Mouse (Mus musculus) induced T-regulatory cell, adult 2 months (primary cell): ENCODE results near the gene Ak4.

Source experiments
- DNase-seq: peaks from one replicate; pipeline ENCODE4 v3.0.0-alpha.2; 2012; ENCODE audit warnings: low read depth

The Ak4 gene

DNA sequence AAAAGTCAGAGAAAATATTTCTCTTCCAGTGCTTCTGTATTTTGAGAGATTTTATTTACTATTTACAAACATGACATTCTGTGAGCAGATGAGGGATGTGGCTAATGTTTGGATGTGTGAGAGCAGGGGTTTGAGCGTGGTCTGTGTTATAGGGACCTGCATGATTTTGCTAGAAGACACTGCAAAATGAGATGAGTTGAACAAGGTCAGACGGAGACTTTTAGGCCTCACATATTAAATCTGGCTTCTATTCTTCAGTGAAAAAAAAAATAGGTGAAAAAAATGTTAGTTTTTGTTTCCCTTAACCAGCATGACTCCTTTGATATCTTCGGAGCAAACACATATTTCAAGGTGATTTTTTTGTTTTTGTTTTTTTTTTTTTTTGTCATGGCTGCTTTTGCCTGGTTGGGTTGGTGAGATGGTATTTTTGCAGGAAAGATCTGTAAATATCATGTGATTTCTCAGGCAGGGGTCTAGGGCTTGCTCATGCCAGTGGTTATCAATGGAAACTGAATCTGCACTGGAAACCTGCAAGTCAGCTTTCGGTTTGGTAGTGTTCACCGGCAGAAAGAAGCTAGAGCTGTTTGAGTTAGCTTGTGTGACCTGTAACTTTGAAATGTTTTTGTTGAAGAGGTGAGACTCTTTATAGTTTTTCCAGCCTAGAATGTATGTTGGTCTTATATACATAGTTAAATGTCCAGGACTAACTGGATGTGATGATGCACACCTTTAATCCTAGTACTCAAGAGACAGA is 92.9 kb downstream of the Ak4 start:
- DNase-seq, result peak; percentile 23

DNA sequence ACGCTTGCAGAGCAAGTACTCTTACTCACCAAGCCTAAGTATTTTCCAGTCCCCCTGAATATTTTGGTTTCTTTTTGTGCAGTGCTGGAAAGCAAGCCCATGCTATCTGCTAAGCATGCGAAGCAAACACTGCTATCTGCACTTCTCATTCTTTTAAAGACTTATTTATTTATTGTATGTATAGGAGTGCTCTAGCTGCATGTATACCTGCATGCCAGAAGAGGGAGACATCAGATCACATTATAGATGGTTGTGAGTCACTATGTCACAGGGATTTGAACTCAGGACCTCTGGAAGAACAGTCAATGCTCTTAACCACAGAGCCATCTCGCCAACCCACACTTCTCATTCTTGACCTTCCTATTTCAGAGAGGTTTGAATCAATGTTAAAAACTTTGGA is 94.2 kb downstream of the Ak4 start:
- DNase-seq, result peak; percentile 30

DNA sequence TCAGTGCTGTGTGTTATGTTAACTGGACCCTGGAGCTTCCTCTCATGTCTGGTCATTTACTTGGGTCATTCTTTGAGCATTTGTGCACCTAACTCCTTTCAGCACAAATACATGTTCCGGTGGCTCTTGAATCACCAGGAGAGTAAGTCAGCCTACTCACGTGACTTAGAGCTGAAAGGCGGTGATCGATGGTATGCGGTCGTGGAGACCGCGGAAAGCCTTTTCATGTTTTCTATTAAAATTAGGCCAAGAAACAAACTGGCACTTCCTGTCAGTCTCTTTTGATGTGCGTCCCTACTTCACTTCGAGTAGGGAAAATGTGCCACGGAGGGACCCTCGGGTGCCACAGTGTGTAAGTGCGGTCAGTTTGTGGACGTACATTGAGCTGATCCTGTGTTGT is 96.8 kb downstream of the Ak4 start:
- DNase-seq, result no peak
